Mouse (Mus musculus): ENCODE data around the gene Stpg1.

The Stpg1 gene

GRCm38 (mm10) chr4:135494521-135495396 is at the start of gene Stpg1, which contains the start of gene Nipal3:
Stpg1 (plus strand) TSS chr4:135494790.
Nipal3 (minus strand) TSS chr4:135495038.
- ChIA-PET POLR2A (interaction anchor here in 3 of 4 experiments (0.5 to 3.2 kb wide), 57 partner anchors 9 to 689 kb away, joined by 3 to 29 read pairs (median 4); partner anchors contain the start of genes Rcan3 (in 2 of the 3), Clic4 (in 1 of the 3) and Rsrp1 (in 1 of the 3)), CTCF (interaction anchor here (0.5 to 2.7 kb wide), 97 partner anchors 9 to 1866 kb away, joined by 3 to 28 read pairs (median 5); partner anchors contain the start of genes Rcan3 (in 4 of the 4), Fuca1 (in 2 of the 4) and Man1c1 (in 1 of the 4))

DNA sequence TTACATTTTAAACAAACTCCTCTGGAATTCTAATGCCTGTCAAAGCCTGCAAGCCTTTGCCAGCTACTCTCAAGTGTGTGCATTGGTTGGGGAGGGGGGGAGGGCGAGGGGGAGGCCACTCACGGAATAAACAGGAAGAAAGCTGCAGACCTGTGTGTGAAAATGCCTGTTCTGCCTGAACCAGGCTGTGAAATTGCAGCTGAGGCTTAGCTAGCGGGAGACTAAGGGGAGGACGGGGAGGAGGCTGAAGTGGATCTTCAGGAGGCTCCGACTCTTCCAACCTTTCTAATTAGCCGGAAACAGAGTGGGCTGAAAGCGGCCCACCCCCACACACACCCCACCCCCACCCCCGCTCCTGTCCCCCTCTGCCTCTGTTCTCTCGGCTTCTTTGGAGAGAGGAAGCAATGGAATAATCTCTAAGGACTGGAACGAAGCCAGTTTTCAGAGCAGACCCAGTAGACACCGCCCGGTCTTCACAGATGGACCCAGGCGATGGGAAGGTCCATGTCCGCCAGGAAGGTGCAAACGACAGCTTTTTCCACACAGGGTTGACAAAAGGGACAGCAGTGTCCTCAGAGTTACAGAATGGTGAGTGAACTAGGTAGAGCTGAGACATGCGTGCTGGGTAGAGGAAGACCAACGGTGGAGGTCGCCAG is 43.1 kb upstream of the Stpg1 start:
- POLR2A ChIA-PET, result interaction anchor here in 2 of 4 experiments (1.0 to 2.4 kb wide), 6 partner anchors 8 to 31 kb away, joined by 3 to 10 read pairs (median 4); no protein-coding TSS in a partner anchor
- CTCF ChIA-PET, result interaction anchor here in 2 of 4 experiments (0.6 to 1.0 kb wide), 5 partner anchors 30 to 501 kb away, joined by 3 to 5 read pairs (median 4); partner anchors contain the start of genes Nipal3 (in 1 of the 2) and Stpg1 (in 1 of the 2)

DNA sequence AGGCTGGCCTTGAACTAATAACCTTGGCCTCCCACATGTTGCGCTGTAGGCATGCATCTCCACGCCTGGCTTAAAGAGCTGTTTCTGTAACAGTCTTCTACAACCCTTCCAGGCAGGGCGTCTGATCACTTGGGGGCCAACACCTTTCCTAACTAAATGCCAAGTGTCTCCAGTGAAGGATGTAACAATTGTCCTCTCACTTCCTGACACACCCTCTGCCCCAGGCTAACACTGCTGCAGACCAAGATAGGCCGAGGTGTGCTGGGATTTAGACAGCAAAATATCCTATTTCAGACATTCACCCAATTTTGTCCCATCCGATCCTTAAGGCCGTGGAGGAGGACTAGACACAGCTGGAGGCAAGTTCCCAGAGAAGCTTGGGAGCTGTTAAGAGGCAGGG is 41.4 kb upstream of the Stpg1 start:
- ChIA-PET CTCF (interaction anchor here in 1 of 4 experiments (1.4 to 1.7 kb wide), 3 partner anchors 14 to 256 kb away, joined by 4 read pairs; partner anchors contain the start of genes Nipal3 and Stpg1), POLR2A (interaction anchor here (0.6 to 3.0 kb wide), 10 partner anchors 9 to 402 kb away, joined by 3 to 21 read pairs (median 4); no protein-coding TSS in a partner anchor)

- POLR2A ChIA-PET, result interaction anchor here (0.5 to 3.0 kb wide), 14 partner anchors 9 to 401 kb away, joined by 3 to 21 read pairs (median 3); no protein-coding TSS in a partner anchor
- CTCF ChIA-PET, result interaction anchor here in 2 of 4 experiments (0.6 to 1.7 kb wide), 4 partner anchors 14 to 255 kb away, joined by 3 to 4 read pairs (median 4); partner anchors contain the start of genes Nipal3 (in 1 of the 2) and Stpg1 (in 1 of the 2)
Observed at GRCm38 (mm10) chr4:135453572-135453971, 41.0 kb upstream of the Stpg1 start.

GRCm38 (mm10) chr4:135463406-135463805 is 31.2 kb upstream of the Stpg1 start:
- POLR2A ChIA-PET, result interaction anchor here in 3 of 4 experiments (0.6 to 2.5 kb wide), 10 partner anchors 9 to 68 kb away, joined by 3 to 21 read pairs (median 4); partner anchors contain the start of gene Stpg1 (in 1 of the 3)
- CTCF ChIA-PET, result interaction anchor here in 1 of 4 experiments (0.6 to 1.6 kb wide), 4 partner anchors 9 to 57 kb away, joined by 3 to 6 read pairs (median 4); partner anchors contain the start of genes Nipal3 and Stpg1

- CTCF ChIA-PET, result interaction anchor here in 2 of 4 experiments (1.2 kb wide), 2 partner anchors 17 to 34 kb away, joined by 4 to 7 read pairs; partner anchors contain the start of genes Nipal3 (in 1 of the 2) and Stpg1 (in 1 of the 2)
- POLR2A ChIA-PET, result interaction anchor here in 2 of 4 experiments (0.5 to 1.4 kb wide), 2 partner anchors 12 to 241 kb away, joined by 3 to 6 read pairs; no protein-coding TSS in a partner anchor
Observed at GRCm38 (mm10) chr4:135477851-135478250, 16.7 kb upstream of the Stpg1 start.

DNA sequence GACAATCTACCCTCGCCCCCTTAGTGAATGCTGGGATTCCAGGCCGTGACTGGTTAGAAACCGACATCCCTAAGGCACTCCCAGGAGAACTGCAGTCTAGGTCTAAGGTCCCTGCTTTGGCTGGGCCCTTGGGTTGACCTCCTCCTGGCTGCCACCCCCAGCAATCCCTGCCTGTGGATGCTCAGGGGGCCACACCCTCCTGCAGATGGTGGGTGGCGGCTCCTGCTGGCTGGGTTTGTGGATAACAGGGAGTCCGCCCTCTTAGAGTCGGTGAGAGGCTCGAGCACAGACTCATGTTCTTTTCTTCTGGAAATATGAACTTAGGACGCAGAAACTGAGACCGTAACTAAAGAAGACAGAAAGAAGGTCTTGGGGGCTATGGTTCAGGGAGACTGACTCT is 14.2 kb upstream of the Stpg1 start:
- POLR2A ChIA-PET, result interaction anchor here in 2 of 4 experiments (0.6 to 2.0 kb wide), 8 partner anchors 9 to 265 kb away, joined by 3 to 6 read pairs (median 4); partner anchors contain the start of genes Nipal3 (in 2 of the 2) and Stpg1 (in 2 of the 2)
- CTCF ChIA-PET, result interaction anchor here in 3 of 4 experiments (0.6 to 1.7 kb wide), 6 partner anchors 9 to 100 kb away, joined by 3 to 10 read pairs (median 5); partner anchors contain the start of genes Nipal3 (in 2 of the 3) and Stpg1 (in 2 of the 3)

DNA sequence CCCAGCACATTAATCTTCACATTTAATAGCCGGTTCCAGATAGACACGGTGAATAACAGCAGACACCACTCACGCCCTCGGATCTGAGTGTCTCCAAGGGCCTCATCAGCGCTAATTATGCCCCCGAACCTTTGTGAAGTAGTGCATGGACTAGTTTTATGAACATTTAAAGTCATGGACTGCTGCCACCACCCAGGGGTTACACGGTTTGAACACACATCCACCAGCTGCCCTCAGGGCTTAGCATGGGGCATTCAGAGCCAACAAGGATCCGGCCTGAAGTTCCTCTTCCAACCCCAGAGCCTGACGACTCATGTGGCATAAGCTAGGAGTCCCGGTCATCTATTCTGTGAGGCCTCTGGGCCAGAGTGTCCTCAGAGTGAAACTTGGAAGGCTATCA is 9.5 kb upstream of the Stpg1 start:
- CTCF ChIA-PET, result interaction anchor here in 1 of 4 experiments (0.9 to 2.7 kb wide), 3 partner anchors 9 to 22 kb away, joined by 3 to 9 read pairs (median 5); partner anchors contain the start of gene Nipal3
- POLR2A ChIA-PET, result interaction anchor here in 1 of 4 experiments (1.4 to 4.7 kb wide), 3 partner anchors 10 to 103 kb away, joined by 3 to 29 read pairs (median 4); partner anchors contain the start of genes Nipal3 and Stpg1

DNA sequence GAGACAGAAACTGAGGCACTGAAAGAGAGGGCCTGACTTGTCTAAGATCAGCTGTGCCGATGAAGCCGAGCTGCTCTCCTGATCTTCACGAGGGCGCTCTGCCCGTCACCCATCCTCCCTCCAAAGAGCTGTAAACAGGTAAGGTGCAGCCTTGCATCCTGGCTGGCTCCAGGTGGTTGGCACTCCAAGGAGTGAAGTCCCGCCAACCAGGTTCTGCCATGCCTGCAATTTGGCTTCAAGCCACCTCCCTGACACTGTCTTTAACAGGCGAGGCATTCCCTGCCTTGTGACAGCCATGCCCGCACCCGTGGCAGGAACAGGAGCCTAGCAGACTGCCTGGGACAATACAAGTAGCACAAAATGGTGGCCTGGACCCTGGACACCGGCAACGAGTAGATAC is 8.2 kb upstream of the Stpg1 start:
- ChIA-PET CTCF (interaction anchor here in 3 of 4 experiments (0.6 to 2.7 kb wide), 4 partner anchors 8 to 21 kb away, joined by 3 to 9 read pairs (median 7); partner anchors contain the start of genes Nipal3 (in 1 of the 3) and Stpg1 (in 1 of the 3)), POLR2A (interaction anchor here in 1 of 4 experiments (4.7 kb wide), 1 partner anchor 8 kb away, joined by 29 read pairs; the partner anchor contains the start of genes Nipal3 and Stpg1)

- CTCF ChIA-PET, result interaction anchor here in 2 of 4 experiments (0.7 to 1.0 kb wide), 3 partner anchors 9 to 431 kb away, joined by 3 to 4 read pairs (median 3); partner anchors contain the start of gene Fuca1 (in 1 of the 2)
Observed at GRCm38 (mm10) chr4:135489256-135489655, 5.3 kb upstream of the Stpg1 start.

GRCm38 (mm10) chr4:135493271-135493670 is 1.3 kb upstream of the Stpg1 start:
- ChIA-PET POLR2A (interaction anchor here in 3 of 4 experiments (0.7 to 3.2 kb wide), 12 partner anchors 8 to 529 kb away, joined by 3 to 29 read pairs (median 4); partner anchors contain the start of gene Clic4 (in 1 of the 3)), CTCF (interaction anchor here in 3 of 4 experiments (0.6 to 2.7 kb wide), 25 partner anchors 9 to 884 kb away, joined by 3 to 28 read pairs (median 6); partner anchors contain the start of gene Rcan3 (in 1 of the 3))

More at GRCm38 (mm10) chr4:135489256-135489655, 5.3 kb upstream of the Stpg1 start:
- POLR2A ChIA-PET, result interaction anchor here in 2 of 4 experiments (0.6 to 1.2 kb wide), 6 partner anchors 8 to 80 kb away, joined by 3 to 4 read pairs (median 3); partner anchors contain the start of gene Rcan3 (in 1 of the 2)

DNA sequence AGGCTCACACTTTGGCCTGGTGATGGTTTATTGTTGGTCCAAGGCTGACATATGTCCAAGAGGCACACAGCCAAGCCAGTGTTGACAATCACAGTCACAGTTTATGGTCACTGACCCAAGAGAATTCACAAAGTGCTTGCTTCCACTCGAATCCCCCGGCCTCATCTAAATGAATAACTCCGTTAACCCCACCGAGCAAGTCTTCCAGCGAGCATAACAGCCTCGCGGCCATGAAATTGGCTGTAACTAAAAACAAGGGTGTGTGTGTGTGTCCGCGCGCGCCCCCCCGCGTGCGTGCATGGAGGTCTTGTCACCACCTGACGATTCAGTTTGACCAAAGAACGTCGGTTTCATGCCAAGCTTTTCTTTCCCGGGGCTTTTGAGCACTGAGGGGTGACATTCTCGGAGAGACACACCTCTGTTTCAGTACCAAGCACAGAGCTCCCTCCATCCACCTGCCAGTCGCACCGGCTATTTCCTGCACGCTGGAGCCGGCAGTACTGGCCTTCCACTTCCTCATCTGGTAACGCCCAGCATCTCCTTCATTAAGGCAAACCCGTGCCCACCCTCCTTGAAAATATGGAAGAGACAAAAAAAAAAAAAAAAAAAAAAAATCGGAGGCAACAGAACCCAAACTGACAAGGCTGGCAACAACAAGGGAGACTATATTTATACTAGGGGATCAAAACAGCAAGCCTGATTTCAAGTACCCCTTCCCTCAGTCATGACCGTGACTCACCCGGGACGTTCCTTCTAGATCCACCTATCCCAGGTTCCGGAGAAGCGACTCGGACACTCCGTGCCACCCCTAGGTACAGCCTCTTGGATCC is 684 bp upstream of the Stpg1 start:
- POLR2A ChIA-PET, result interaction anchor here (0.5 to 3.2 kb wide), 57 partner anchors 9 to 836 kb away, joined by 3 to 29 read pairs (median 4); partner anchors contain the start of genes Rcan3 (in 2 of the 4), Clic4 (in 1 of the 4) and Rsrp1 (in 1 of the 4)
- CTCF ChIA-PET, result interaction anchor here (0.6 to 2.7 kb wide), 86 partner anchors 8 to 1867 kb away, joined by 3 to 28 read pairs (median 5); partner anchors contain the start of genes Rcan3 (in 4 of the 4), Fuca1 (in 1 of the 4) and Man1c1 (in 1 of the 4)

- POLR2A ChIA-PET, result interaction anchor here in 3 of 4 experiments (0.6 to 3.2 kb wide), 24 partner anchors 8 to 572 kb away, joined by 3 to 29 read pairs (median 4); partner anchors contain the start of genes Rcan3 (in 1 of the 3) and Rsrp1 (in 1 of the 3)
- CTCF ChIA-PET, result interaction anchor here (0.5 to 2.7 kb wide), 42 partner anchors 7 to 463 kb away, joined by 3 to 28 read pairs (median 6); partner anchors contain the start of genes Fuca1 (in 1 of the 4) and Rcan3 (in 1 of the 4)
Observed at GRCm38 (mm10) chr4:135495397-135495791, 804 bp downstream of the Stpg1 start.

- CTCF ChIA-PET, result interaction anchor here (0.6 to 2.7 kb wide), 20 partner anchors 8 to 425 kb away, joined by 3 to 28 read pairs (median 5); partner anchors contain the start of gene Fuca1 (in 1 of the 4)
- POLR2A ChIA-PET, result interaction anchor here in 3 of 4 experiments (1.3 to 3.2 kb wide), 8 partner anchors 11 to 177 kb away, joined by 3 to 29 read pairs (median 3); no protein-coding TSS in a partner anchor
Observed at GRCm38 (mm10) chr4:135495810-135496209, 1.2 kb downstream of the Stpg1 start.

DNA sequence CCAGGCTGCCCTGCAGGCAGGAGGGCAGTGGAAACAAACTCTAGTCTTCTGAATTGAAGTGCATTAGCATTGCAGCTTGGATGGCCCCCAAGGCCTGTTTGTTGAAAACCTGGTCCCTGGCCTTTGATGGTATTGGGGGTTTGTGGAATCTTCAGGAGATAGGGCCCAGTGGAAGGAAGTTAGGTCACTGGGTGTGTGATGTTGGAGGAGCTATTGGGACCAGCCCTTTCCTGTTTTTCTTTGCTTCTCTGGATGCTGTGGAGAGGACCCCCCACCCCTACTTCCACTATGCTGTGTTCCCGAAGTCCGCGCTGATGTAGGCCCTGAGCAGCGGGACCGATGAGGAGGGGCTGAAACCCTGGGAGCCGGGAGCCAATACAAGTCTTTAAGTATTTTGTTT is 3.5 kb downstream of the Stpg1 start:
- POLR2A ChIA-PET, result no interaction called here

More for the DNA sequence above, 3.5 kb downstream of the Stpg1 start:
- CTCF ChIA-PET, result interaction anchor here in 2 of 4 experiments (0.5 to 0.9 kb wide), 2 partner anchors 10 to 169 kb away, joined by 8 read pairs; no protein-coding TSS in a partner anchor

Data from embryonic stem cell, embryonic (primary cell).